Mouse (Mus musculus) heart, adult 2 months (tissue): ENCODE results near the gene Gm49510.

ENCODE experiments used
- CTCF ChIP-seq: fragments of 200-600 bp; IDR thresholded peaks from 2 replicates; pipeline ENCODE4 v1.8.1; 2022; ENCODE audit warnings: antibody characterized with exemption, mild to moderate bottlenecking, moderate library complexity
- POLR2A ChIP-seq: fragments of 200-500 bp; IDR thresholded peaks from 2 replicates; pipeline ENCODE4 v1.6.1; 2011; ENCODE audit warnings: mild to moderate bottlenecking, low read depth, low read length, control low read depth; ENCODE audit not compliant: insufficient read depth

DNA sequence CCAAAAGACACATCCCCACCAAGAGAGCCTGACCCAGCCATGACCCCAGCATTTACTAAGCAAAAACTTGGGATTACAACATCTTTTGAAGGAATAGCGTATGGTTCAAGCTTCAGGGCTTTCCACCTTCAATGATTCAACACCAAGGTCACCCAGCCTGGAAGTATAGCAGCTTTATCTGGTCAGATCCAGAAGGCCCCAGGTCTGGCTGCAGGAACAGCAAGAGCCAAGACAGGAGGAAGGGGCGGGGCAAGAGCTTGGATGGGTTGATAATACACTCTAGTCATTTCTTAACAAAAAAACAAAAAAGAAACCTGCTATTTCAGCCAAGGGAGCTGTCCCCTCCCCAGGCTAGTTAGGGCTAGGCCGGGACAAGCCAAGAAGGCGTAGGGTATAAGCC is 2.0 kb upstream of the Gm49510 start:
- TF ChIP-seq POLR2A: no peak
- no peak for TF ChIP-seq CTCF
